Mouse (Mus musculus) urinary bladder, adult 18-20 months (tissue): ENCODE measurements around the gene Gm42957.
"Not testable (repeated sequence)": the region's sequence is repeated elsewhere in the genome, so short reads cannot be mapped to it uniquely, and the experiment has no call there.

Experiments
- DNase-seq, 2 experiments: peaks; one replicate each; pipeline ENCODE4 v3.0.0; 2022; ENCODE audit warnings: low spot score in 2 of 2, mixed read lengths in 2 of 2

Gene Gm42957

DNA sequence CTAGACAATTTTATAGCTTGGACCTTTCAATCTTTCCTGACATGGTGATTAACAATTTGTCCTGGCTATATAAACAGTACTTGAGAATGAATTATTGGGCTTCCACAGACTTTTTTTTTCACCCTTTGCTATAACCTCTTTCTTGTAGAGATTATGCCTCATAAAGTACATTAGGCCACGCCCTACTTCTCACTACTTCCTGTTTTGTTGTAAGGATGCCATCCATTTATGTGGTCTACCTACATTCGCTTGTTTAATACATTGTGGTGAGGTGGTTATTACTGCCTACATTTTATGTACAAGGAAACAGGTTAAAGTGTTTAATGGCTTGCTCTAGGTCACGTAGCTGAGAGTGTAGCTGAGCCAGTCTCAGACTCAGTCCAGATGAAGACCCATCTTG, 39.9 kb downstream of the Gm42957 start:
- DNase-seq, result no peak

DNA sequence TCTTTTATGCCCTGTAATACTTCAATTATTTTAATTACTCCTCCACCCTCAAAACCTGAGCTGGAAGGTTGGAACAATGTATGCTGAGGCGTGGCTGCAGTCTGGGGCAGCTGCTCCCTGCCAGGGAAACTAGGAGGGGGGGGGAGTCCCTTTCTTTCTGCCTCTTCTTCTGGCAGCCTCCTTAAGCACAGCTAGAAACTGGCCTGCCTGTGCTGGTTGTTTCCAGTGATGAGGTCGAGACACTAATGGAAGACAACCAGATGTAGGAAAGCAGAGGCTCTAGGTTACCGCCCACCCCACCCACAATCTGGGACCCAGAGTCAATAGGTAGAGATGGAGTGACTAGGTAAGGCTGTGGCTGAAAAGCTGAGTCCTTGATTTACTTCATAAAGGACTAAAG, 40.4 kb downstream of the Gm42957 start:
- DNase-seq, result no peak

DNA sequence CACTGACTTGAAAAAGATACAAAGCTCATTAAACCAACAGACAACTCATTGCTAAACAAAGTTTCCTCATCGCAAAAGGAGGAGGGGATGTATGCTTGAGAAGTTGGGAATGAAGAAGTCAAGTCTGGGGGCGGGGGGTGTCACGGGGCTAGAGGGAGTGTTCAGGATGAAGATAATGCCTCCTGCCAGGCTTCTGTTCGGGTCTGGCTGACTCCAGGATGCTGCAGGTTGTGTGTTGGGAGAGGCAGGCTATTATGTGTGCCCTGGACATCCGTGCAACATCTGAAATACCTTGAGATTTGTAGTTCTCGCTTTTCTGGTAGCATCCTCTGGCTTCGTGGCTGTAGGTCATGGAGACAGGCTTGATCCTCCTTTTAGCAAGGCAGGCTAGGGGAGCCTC, 43.2 kb downstream of the Gm42957 start:
- DNase-seq, result no peak

DNA sequence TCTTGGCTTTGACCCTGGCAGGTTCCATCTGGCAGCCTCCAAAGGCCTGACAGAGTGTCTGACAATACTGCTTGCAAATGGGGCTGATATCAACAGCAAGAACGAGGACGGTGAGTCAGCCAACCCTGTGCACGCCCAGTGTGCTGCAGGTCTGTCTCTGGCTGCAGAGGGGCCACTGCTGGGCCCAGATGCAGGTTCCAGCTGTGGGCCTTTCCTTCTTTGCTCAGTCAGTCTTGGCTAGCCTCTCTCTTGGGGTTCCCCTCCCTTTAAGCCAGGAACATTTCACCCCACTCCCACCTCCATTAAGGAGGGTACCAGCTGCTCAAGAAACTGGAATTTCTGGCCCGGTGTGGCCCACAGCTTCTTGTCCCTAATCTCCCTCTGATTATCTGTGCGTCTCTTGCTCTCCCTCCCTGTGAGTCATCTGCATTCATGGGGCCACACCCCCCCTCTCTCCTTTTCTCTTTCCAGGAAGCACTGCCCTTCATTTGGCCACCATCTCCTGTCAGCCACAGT, 43.9 kb downstream of the Gm42957 start:
- DNase-seq, result peak; percentile 64 to 65

DNA sequence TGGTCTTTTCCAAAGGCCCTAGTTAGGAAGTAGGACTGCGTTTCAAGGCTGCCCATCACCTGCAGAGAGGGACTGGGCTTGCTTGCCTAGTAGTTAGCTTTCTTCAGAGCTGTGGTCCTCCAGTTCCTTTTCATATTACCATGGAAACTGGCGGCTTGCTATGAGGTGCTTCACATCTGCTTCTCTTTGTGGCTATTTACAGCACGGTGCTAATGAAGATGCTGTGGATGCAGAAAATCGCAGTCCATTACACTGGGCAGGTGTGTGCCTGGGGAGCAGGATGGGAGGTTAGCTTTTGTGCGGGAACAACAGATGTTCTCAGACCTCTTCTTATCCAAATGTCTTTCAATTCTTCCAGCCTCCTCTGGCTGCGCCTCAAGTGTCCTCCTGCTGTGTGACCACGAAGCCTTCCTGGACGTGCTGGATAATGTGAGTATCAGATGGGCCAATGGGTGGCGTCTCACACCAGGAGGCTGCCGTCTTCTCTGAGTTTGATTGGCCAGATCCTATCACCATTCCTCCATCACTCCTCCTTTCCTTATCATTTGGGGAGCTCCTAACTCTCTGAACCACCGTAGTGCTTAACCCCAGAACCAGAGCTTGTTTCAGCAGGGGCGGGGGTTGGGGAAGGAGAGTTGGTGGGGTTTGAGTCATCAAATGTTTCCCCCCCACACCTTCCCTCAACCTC, 45.1 kb downstream of the Gm42957 start:
- DNase-seq, result no peak

DNA sequence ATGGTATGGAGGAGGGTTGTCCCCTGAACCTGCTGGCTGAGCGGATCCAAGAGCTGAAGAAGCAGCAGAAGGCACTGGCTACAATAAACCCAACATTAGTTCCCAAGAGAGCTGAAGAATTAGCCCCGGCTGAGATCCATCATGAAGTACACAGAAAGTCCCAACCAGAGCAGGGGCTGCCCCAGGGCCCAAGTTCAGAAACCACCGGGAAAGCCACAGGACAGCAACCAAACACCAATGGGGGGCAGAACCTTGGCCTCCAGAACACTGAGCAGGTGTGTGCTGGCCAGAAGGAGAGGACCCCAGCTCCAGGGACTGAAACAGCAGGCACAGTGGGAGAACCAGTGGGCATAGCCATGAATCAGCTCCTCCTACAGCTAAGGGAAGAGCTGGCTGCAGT, 48.2 kb downstream of the Gm42957 start:
- DNase-seq, result no peak

DNA sequence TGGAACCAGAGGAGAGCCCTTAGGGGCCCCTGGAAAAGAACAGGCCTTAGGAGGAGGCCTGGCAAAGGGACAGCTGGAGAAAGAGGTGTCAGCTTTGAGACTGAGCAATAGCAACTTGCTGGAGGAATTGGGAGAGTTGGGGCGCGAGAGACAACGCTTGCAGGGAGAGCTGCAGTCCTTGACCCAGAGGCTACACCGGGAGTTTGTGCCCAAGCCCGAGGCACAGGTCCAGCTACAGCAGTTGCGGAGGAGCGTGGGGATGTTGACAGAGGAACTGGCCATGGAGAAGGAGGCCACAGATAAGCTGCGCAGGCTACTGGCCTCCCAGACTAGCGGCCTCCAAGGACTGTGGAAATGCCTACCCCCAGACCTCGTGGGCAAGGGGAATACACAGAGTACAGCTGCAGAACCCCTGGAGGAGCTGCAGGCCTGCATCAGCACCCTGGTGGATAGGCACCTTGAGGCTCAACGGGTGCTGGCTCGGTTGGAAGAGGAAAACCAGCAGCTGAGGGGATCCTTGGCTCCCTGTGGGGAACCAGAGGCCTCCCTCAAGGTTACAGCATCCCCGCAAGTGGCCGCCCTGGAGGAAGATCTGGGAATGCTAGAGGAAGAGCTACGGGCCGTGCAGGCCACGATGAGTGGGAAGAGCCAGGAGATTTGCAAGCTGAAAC, 49.0 kb downstream of the Gm42957 start:
- DNase-seq, result no peak

DNA sequence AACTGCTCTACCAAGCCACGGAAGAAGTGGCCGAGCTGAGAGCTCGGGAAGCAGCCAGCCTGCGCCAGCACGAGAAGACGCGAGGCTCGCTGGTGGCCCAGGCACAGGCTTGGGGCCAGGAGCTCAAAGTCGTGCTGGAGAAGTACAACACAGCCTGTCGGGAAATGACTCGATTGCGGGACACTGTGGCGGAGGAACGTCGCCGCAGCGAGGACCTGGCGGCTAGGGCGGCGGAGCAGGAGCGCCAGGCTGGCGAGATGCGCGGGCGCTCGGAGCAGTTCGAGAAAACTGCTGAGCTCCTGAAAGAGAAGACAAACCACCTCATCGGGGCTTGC, 49.5 kb downstream of the Gm42957 start:
- DNase-seq, result no peak

DNA sequence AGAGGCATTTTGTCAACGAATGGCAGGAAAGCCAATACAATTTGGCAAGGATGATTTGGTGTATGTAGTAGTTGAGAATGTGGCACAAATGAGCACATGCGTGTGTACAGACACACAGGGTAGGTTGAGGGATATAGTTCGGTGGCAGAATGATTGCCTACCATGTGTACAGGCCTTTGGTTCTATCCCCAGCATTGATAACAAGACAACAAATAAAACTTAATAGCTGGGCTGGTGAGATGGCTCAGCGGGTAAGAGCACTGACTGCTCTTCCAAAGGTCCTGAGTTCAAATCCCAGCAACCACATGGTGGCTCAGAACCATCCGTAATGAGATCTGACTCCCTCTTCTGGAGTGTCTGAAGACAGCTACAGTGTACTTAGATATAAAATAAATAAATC, 50.8 kb downstream of the Gm42957 start:
- not testable (repeated sequence) for DNase-seq

DNA sequence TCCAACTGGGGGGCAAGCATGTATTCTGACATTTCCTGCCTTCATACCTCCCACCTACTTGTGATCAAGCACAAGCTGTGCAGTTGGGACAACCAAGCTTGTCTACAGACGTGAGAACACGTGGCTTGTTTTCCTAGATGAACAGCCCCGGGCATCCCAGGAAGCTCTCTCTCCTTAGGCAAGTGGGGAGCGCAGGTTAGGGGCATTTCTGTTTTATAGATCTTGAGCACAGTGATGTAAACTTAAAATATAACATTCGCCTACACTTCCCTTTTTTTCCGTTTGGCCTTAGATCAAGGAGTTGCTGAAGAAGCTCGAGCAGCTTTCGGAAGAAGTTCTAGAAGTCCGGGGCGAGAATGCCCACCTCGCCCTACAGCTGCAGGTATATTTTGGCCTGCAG, 53.6 kb downstream of the Gm42957 start:
- no peak for DNase-seq

DNA sequence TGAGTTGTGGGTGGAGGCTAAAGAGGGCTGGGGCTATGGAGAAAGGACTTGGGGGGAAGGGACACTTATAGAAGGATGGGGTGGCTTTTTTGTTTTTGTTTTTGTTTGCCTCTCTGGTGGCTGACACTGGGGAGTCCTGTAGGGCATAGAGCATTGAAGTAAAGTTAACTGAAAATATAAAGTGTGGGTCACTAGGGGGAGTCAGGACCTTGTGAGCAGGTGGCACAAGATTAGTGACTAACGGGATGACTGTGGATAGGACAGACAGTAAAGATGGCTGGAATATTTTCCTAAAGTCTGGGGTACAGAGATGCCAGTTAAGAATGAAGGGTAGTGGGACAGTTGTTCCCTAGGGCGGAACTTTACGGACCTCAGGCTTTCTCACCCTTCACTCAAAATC, 55.0 kb downstream of the Gm42957 start:
- no peak for DNase-seq

DNA sequence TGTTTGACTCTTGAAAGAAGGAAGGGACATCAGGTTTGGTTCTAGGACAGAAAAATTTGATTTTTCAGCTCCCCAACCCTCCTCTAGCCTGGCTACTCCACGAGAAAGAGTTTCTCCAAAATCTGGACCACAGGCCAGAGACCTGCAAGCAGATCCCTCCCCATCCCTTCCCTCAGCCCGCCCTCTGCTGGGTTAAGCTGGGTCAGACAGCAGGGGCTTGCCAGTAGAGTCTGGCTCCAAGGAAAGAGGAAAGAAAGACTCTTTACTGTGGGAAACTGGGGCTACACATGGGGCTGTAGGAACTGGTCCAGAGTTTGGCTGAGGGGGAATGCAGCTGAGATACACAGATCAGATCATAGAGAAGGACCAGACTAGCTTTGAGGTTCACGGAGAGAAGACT, 57.2 kb downstream of the Gm42957 start:
- DNase-seq, result no peak

DNA sequence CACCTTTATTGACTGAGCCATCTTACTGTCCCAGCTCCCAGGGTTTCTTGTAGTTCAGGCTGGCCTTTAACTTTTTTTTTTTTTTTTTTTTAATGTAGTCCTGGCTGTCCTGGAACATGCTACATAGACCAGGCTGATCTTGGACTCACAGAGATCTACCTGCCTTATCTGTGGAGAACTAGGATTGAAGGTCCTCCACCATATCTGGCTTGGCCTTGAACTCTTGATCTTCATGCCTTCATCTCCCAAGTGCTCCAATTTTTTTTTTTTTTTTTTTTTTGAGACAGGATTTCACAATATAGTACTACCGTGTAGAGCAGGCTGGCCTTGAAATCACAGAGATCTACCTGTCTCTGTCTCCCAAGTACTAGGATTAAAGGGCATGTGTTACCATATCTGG, 58.3 kb downstream of the Gm42957 start:
- DNase-seq, result no peak

DNA sequence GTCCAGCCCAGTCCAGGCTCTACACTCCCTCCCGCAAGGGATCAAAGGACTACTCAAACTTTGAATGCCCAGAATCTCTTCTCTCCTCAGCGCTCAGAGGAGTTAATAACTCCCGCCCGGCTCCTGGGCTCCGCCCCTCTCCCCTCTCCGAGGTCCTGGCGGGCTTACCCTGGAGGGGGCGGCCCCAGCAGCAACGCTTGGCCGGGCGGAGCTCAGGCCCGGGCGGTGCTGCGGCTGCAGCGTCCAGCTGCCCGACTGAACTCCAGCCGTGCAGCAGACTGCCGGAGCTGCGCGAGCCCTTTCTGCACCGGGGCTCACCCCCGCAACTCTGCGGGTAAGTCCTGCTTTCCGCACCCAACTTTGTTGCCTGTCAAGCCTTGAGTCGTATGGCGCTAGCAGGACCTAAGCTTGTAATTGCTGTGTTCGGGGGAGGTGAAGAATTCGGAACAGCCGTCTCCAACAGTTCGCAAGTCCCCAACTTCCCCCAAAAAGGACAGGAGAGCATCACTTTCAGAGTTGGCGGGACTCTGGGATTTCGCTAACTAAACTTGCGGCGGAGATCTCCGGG, 61.0 kb downstream of the Gm42957 start, which contains the start of gene Pias3:
TSS of gene Pias3 (plus strand) at position 187 of the 568 bp plus-strand sequence.
- peak; percentile 70 to 83 for DNase-seq

DNA sequence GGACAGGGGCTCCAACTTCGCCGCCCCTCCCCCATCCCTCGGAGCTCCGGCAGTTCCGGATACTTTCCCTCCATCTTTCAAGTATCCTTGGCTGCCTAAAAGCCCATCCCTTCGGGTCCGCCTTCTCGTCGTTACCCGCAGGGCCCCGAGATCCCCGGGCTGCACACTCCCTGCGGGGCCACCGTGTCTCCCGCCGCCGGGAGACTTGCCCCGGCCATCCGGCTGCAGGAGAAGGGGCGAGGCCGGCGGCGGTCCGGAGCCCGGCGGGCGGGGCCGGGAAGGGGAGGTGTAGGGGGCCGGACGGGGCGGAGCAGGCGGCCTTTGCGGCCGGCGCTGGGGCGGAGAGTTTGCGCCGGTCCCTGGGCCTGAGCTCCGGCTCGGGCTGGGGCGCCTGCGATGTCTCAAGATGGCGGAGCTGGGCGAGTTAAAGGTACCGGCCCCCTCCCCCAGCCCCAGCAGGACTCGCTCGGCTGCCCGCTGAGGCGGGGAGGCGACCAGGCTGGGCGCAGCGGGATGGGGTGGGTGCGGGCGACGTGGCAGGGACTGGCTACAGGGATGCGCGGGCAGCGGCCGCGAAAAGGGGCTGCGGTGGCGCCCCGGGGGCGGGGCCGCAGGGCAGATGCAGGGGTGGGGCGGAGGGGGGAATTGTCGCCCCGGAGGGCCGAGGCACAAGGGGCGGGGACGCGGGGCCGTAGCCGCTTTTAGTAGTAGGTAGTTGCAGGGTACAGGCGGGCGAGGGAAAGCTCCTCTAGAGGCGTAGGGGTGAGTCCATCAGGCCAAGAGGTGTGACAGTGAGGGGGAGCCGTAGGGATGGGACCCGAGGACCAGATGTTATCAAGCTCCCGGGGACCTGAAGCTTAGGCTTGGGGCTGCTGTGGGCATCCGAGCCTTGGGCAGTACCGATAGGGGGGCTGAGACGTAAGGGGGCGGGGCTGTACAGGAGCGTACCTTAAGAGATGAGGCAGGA, 61.8 kb downstream of the Gm42957 start:
- peak; percentile 89 for DNase-seq

DNA sequence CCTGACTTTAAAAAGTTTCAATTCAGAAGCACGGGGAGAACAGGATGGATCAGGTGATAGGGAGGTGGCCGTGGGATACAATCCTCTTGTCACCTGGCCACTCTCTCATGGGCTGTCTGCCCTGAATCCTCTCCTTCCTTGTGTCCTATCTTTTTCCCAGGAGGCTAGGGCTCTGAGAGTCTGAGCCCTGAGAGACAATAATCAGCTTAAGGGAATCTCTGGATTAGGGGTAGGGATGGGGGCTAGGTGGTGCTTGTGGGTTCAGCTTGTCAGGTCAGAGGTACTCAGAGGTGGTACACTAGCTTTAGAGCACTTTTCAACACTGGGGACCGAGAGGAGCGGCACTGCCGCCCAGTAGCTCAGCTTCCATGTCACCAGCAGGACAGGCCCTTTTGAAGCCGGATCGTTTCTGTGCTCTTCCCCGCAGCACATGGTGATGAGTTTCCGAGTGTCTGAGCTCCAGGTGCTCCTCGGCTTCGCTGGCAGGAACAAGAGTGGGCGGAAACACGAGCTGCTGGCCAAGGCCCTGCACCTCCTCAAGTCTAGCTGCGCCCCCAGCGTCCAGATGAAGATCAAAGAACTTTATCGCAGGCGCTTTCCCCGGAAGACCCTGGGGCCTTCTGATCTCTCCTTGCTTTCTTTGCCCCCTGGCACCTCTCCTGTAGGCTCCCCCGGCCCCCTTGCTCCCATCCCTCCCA, 63.9 kb downstream of the Gm42957 start:
- DNase-seq, result no peak

DNA sequence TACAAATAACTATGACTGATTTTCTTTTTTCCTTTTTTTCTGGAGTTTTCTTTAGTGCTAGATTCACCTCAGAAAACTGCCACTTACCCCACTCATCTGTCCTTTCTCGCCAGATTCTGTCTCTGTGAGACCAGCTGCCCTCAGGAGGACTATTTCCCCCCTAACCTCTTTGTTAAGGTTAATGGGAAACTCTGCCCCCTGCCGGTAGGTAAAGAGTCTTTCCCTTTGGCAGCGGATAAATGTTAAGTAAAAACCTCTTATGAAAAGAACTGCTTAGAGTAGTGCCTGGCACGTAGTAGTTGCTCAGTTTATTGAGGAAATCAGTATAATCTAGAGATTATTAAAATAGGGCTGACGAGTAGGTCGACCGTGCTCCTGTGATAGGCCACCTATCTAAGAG, 65.1 kb downstream of the Gm42957 start:
- DNase-seq, result no peak

DNA sequence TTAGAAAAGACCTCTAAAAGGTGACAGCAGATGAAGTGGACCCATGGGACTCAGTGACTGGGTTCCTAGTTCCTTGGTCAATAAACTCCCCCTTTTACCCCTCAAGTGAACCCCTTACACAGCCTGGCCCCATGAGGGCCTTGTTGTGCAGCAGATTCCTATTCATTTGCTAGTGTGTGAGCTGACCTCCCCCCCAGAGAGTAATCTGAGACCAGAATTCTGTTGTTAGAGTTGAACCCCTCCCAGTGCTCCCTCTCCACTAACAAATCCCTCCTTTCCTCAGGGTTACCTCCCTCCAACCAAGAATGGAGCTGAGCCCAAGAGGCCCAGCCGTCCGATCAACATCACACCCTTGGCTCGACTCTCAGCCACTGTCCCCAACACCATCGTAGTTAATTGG, 65.7 kb downstream of the Gm42957 start:
- DNase-seq, result no peak
